Mouse (Mus musculus) erythroblast, embryonic 14.5 days (primary cell): ENCODE measurements around the gene Ndufb4.

Experiments
- GATA1 ChIP-seq: IDR thresholded peaks from 2 replicates; pipeline ENCODE4 v1.6.1; 2012; ENCODE audit warnings: low read length, inconsistent platforms, mixed read lengths
- TAL1 ChIP-seq: IDR thresholded peaks from 3 replicates; pipeline ENCODE4 v1.6.1; 2012; ENCODE audit warnings: low read length, inconsistent platforms, mixed read lengths

- TF ChIP-seq GATA1: no peak
- TF ChIP-seq TAL1: no peak
These were observed 27.8 kb downstream of the Ndufb4 start for GRCm38 (mm10) chr16:37626388-37626949.
